Mouse (Mus musculus): ENCODE results near the gene Ccr3.
"Not testable (repeated sequence)": the region's sequence is repeated elsewhere in the genome, so short reads cannot be mapped to it uniquely, and the experiment has no call there.

The Ccr3 gene

GRCm38 (mm10) chr9:124053532-124053931 lies 31.8 kb downstream of the Ccr3 start:
- DNase-seq (ENCODE audit: low spot score) = no peak

GRCm38 (mm10) chr9:124056158-124056709 lies 34.5 kb downstream of the Ccr3 start:
- no peak for DNase-seq (ENCODE audit: low spot score)

GRCm38 (mm10) chr9:124059660-124060352 lies 38.0 kb downstream of the Ccr3 start:
- DNase-seq (ENCODE audit: low spot score) = no peak

GRCm38 (mm10) chr9:124061474-124062432 lies 40.0 kb downstream of the Ccr3 start:
- DNase-seq (ENCODE audit: low spot score) = not testable (repeated sequence)

- DNase-seq (ENCODE audit: low spot score) = no peak
Observed at GRCm38 (mm10) chr9:124066572-124067103, 44.9 kb downstream of the Ccr3 start.

GRCm38 (mm10) chr9:124068098-124069058 lies 46.6 kb downstream of the Ccr3 start:
- DNase-seq (ENCODE audit: low spot score) = no peak

GRCm38 (mm10) chr9:124071506-124071905 lies 49.7 kb downstream of the Ccr3 start:
- no peak for DNase-seq (ENCODE audit: low spot score)

- no peak for DNase-seq (ENCODE audit: low spot score)
Observed at GRCm38 (mm10) chr9:124079803-124080202, 58.0 kb downstream of the Ccr3 start.

GRCm38 (mm10) chr9:124080471-124080870 lies 58.7 kb downstream of the Ccr3 start:
- DNase-seq (ENCODE audit: low spot score) = not testable (repeated sequence)

All from layer of hippocampus, adult 9-10 months (tissue).